Mouse (Mus musculus): Measurements from ENCODE around the gene Son.

- no peak for TF ChIP-seq EP300 (IDR thresholded peaks at IDR 0.05; ENCODE audit: insufficient read depth, low read depth, low read length)
- TF ChIP-seq CTCF (IDR thresholded peaks at IDR 0.05; ENCODE audit: low read depth, low read length), result no peak
These were observed 8.1 kb upstream of the Son start for GRCm38 (mm10) chr16:91639161-91639560.
